Mouse (Mus musculus) neural tube, embryonic 11.5 days (tissue): Measurements from ENCODE around the gene Mxd4. TPM values are rescaled to one million over a fixed set of nuclear protein-coding genes. Genes with fewer than 3 reads are reported as not detected.

Experiments used
- ATAC-seq: fragments of 200-750 bp; cut with Nextera tagmentation; 2 replicates; pipeline ENCODE4 v1.8.0; 2017; ENCODE audit warnings: moderate number of reproducible peaks, mild to moderate bottlenecking, moderate TSS enrichment, moderate library complexity; ENCODE audit not compliant: insufficient read depth, low FRiP score, low TSS enrichment
- DNase-seq: peaks from one replicate; pipeline ENCODE4 v3.0.0-alpha.2; 2015; ENCODE audit warnings: low spot score
- H3K27ac ChIP-seq: fragments of 300-500 bp; sonication (generic); 2 replicates; pipeline ENCODE4 v1.5.1; 2014; ENCODE audit warnings: low read depth, mild to moderate bottlenecking, low read length
- H3K27me3 ChIP-seq: fragments of 300-500 bp; sonication (generic); 2 replicates; pipeline ENCODE4 v1.6.1; 2014; ENCODE audit warnings: mild to moderate bottlenecking, low read length, mixed read lengths; ENCODE audit not compliant: control insufficient read depth, insufficient read depth
- H3K36me3 ChIP-seq: fragments of 300-500 bp; sonication (generic); 2 replicates; pipeline ENCODE4 v1.6.1; 2014; ENCODE audit warnings: mild to moderate bottlenecking, low read length, moderate library complexity, mixed read lengths; ENCODE audit not compliant: control insufficient read depth, insufficient read depth
- H3K4me1 ChIP-seq: fragments of 300-500 bp; sonication (generic); 2 replicates; pipeline ENCODE4 v1.6.1; 2014; ENCODE audit warnings: low read length, mixed read lengths; ENCODE audit not compliant: control insufficient read depth, insufficient read depth
- H3K4me2 ChIP-seq: fragments of 300-500 bp; sonication (generic); 2 replicates; pipeline ENCODE4 v1.6.1; 2014; ENCODE audit warnings: low read depth, mild to moderate bottlenecking, moderate library complexity
- H3K4me3 ChIP-seq: fragments of 300-500 bp; sonication (generic); 2 replicates; pipeline ENCODE4 v1.5.1; 2014; ENCODE audit warnings: low read depth, low read length
- H3K9ac ChIP-seq: fragments of 300-500 bp; sonication (generic); 2 replicates; pipeline ENCODE4 v1.6.1; 2014; ENCODE audit warnings: mild to moderate bottlenecking, low read length
- H3K9me3 ChIP-seq: fragments of 300-500 bp; sonication (generic); 2 replicates; pipeline ENCODE4 v1.6.1; 2016; ENCODE audit warnings: low read length; ENCODE audit not compliant: control insufficient read depth
- WGBS: fragments of 180-500 bp; shearing (Covaris S2); extraction: QIAGEN DNeasy Blood & Tissue Kit; methylation state at CpG from one replicate; pipeline ENCODE4 v1.1.7; 2014; 5-methylcytosine and 5-hydroxymethylcytosine counted together
- polyA plus RNA-seq: library from polyadenylated mRNA; unstranded; fragments of >200 nt; fragmentation: Nextera tagmentation; extraction: Ambion mirVana; gene quantifications from 2 replicates; pipeline ENCODE4 v1.2.1, GENCODE M21; 2014

The Mxd4 gene
- polyA plus RNA-seq: 22.7 and 23.1 TPM in 2 replicates

- ATAC-seq (peak; percentile 99), DNase-seq (peak; percentile 97)
- Histone ChIP-seq H3K9me3 (no peaks in the 10 kb centered on the region), H3K9ac (peak within 1 kb of the TSS; percentile 70), H3K4me1 (peaks cover 15% of the 10 kb centered on the region), H3K4me2 (peak within 1 kb of the TSS; percentile 75), H3K4me3 (peak within 1 kb of the TSS; percentile 77), H3K27ac (peak within 1 kb of the TSS; percentile 67), H3K27me3 (no peaks in the 10 kb centered on the region), H3K36me3 (no peaks in the 10 kb centered on the region)
- under 1% methylated on average over 58 of the region's 60 CpGs for WGBS
These were observed at the start of gene Mxd4 for GRCm38 (mm10) chr5:34187601-34188316. Gene Mxd4, minus strand, starts transcription at chr5:34187720.

GRCm38 (mm10) chr5:34235898-34236420, 48.4 kb upstream of the Mxd4 start:
- no peak overlapping the region for H3K27ac ChIP-seq
- no peak overlapping the region for H3K4me2 ChIP-seq
- no peak for ATAC-seq
- no peak overlapping the region for H3K9ac ChIP-seq
- DNase-seq: peak; percentile 44
- 57% methylated on average over 10 of the region's 10 CpGs for WGBS
- no peaks in the 10 kb centered on the region for H3K4me1 ChIP-seq
- no peaks in the 10 kb centered on the region for H3K9me3 ChIP-seq
- H3K36me3 ChIP-seq: no peaks in the 10 kb centered on the region
- H3K4me3 ChIP-seq: no peak overlapping the region
- no peaks in the 10 kb centered on the region for H3K27me3 ChIP-seq

- Histone ChIP-seq H3K4me3 (no peak overlapping the region), H3K36me3 (no peaks in the 10 kb centered on the region), H3K4me1 (no peaks in the 10 kb centered on the region), H3K4me2 (no peak overlapping the region), H3K27me3 (no peaks in the 10 kb centered on the region), H3K27ac (no peak overlapping the region), H3K9ac (no peak overlapping the region), H3K9me3 (no peaks in the 10 kb centered on the region)
- 74% methylated on average over 4 of the region's 4 CpGs for WGBS
- DNase-seq (no peak), ATAC-seq (no peak)
These were observed 47.5 kb upstream of the Mxd4 start for GRCm38 (mm10) chr5:34235056-34235455.

- H3K4me1 ChIP-seq: no peaks in the 10 kb centered on the region
- 87% methylated on average over 6 of the region's 6 CpGs for WGBS
- H3K27me3 ChIP-seq: no peaks in the 10 kb centered on the region
- no peak overlapping the region for H3K27ac ChIP-seq
- no peaks in the 10 kb centered on the region for H3K9me3 ChIP-seq
- no peak overlapping the region for H3K9ac ChIP-seq
- DNase-seq: no peak
- no peaks in the 10 kb centered on the region for H3K36me3 ChIP-seq
- H3K4me2 ChIP-seq: no peak overlapping the region
- ATAC-seq: no peak
- H3K4me3 ChIP-seq: no peak overlapping the region
These were observed 45.6 kb upstream of the Mxd4 start for GRCm38 (mm10) chr5:34233221-34233515.

DNA sequence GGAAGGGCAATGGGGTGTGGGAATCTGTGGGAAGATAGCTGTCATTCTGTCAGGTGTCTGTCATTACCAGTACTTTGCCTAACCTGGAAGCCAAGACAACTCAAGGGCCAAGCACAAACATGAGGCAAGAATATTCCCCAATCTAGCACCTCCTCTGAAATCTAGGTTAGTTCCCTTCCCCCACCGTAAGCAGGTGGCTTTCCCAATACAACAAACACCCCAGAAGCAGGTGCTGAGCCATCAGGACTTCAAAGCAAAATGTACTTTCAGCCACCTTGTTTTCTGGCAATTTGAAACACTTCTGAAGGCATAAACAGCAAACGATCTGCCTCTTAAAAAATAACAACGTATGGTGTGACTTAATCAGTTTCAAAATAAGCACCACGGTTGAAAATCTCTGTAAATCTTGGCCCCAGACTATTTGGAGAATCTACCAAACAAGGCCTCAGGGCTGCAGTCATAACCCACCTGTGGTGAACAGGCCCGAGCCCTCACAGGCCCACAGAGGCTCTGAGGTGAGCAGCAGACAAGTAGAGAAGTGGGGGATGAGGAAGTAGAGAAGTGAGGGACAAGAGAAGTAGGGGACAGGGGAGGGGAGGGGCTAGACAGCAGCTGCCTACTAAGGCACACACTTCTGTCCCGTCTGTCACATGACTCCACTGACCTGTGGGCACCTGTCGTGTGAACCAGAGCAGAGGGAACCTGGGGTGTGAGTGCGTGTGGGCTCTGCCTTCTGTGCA, 45.1 kb upstream of the Mxd4 start:
- no peaks in the 10 kb centered on the region for H3K4me1 ChIP-seq
- H3K27me3 ChIP-seq: no peaks in the 10 kb centered on the region
- no peaks in the 10 kb centered on the region for H3K36me3 ChIP-seq
- H3K9ac ChIP-seq: no peak overlapping the region
- ATAC-seq: no peak
- no peak overlapping the region for H3K27ac ChIP-seq
- no peaks in the 10 kb centered on the region for H3K9me3 ChIP-seq
- no peak overlapping the region for H3K4me3 ChIP-seq
- no peak for DNase-seq
- H3K4me2 ChIP-seq: no peak overlapping the region
- 81% methylated on average over 8 of the region's 8 CpGs for WGBS

GRCm38 (mm10) chr5:34231901-34232300, 44.4 kb upstream of the Mxd4 start:
- ATAC-seq: no peak

DNA sequence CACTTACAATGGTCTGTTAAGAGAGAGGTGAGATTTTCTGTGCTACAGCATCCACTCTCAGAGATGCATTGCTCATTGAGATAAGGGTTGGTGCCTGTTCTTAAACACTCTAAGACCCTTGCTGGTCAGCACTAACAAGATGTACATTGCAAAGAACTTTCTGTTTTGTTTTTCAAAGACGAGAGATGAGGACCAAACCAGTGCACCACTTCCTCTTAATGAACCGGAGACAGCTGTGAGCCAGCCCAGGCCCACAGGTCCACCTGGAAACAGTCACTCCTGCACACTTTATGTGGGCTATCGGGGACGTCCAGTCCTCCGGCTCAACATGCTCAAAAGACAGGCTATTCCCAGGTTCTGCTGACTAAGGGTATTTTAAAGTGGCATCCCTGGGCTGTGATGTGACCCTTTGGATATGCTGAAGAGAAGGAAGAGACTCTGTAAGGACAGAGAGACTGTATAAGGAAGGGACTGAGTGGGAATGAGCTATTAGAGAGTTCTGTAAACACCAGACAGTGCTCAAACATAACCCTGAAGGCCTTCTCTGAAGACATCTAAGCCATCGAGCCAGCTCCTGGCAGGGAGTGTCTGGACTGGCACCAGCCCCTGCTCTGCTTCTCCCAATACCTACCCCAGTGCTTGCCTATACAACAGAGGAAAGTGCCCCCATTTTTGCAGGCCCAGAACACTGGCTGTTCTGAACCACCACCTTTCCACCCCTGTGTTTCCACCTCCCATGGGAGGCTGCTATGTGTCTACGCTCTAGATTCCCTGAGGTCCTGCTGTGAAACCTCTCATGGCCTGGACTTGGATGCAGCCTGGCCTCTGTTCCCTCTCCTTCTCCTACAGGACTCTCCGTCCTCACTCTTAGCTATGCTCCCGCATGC, 43.3 kb upstream of the Mxd4 start:
- H3K27ac ChIP-seq: no peak overlapping the region
- H3K4me1 ChIP-seq: no peaks in the 10 kb centered on the region
- H3K9ac ChIP-seq: no peak overlapping the region
- 90% methylated on average over 9 of the region's 9 CpGs for WGBS
- H3K4me2 ChIP-seq: no peak overlapping the region
- ATAC-seq (no peak), DNase-seq (no peak)
- no peak overlapping the region for H3K4me3 ChIP-seq
- H3K36me3 ChIP-seq: no peaks in the 10 kb centered on the region
- H3K27me3 ChIP-seq: no peaks in the 10 kb centered on the region
- no peaks in the 10 kb centered on the region for H3K9me3 ChIP-seq

More at GRCm38 (mm10) chr5:34231901-34232300, 44.4 kb upstream of the Mxd4 start:
- no peaks in the 10 kb centered on the region for H3K36me3 ChIP-seq
- no peaks in the 10 kb centered on the region for H3K9me3 ChIP-seq
- H3K27me3 ChIP-seq: no peaks in the 10 kb centered on the region
- no peak overlapping the region for H3K27ac ChIP-seq
- no peak overlapping the region for H3K4me2 ChIP-seq
- whole genome bisulfite sequencing: 95% methylated on average over 6 of the region's 6 CpGs
- H3K4me1 ChIP-seq: no peaks in the 10 kb centered on the region
- no peak overlapping the region for H3K9ac ChIP-seq
- DNase-seq: no peak
- H3K4me3 ChIP-seq: no peak overlapping the region

GRCm38 (mm10) chr5:34229503-34229902, 42.0 kb upstream of the Mxd4 start:
- Histone ChIP-seq H3K4me3 (no peak overlapping the region), H3K4me2 (no peak overlapping the region), H3K9me3 (no peaks in the 10 kb centered on the region), H3K9ac (no peak overlapping the region), H3K36me3 (no peaks in the 10 kb centered on the region), H3K27ac (no peak overlapping the region), H3K4me1 (no peaks in the 10 kb centered on the region), H3K27me3 (no peaks in the 10 kb centered on the region)
- 85% methylated on average over 5 of the region's 5 CpGs for WGBS
- DNase-seq (no peak), ATAC-seq (no peak)
